Mouse (Mus musculus): ENCODE data around the gene Spp2.

The Spp2 gene

DNA sequence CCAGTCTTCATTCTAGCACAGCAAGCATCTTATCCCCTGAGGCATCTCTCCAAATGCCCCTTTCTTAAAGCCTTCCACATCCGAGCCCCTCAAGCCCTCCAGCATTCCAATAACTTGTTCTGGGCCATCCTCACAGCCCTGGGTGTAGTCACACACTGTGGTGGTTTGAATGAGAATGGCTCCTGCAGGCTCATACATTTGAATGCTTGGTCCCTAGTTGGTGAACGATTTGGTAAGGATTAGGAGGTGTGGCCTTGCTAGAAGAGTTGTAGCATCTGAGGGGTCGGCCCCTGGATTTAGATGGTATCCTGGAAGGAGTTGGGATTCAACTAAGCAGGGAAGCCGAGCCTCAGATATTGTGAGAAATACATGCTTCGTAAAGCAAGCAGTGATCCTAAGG lies 61.1 kb downstream of the Spp2 start:
- no peak for DNase-seq (ENCODE audit: low spot score)

- no peak for DNase-seq (ENCODE audit: low spot score)
These were observed 61.6 kb downstream of the Spp2 start for GRCm38 (mm10) chr1:88468335-88468734.

GRCm38 (mm10) chr1:88469746-88470145 lies 63.0 kb downstream of the Spp2 start:
- no peak for DNase-seq (ENCODE audit: low spot score)

DNA sequence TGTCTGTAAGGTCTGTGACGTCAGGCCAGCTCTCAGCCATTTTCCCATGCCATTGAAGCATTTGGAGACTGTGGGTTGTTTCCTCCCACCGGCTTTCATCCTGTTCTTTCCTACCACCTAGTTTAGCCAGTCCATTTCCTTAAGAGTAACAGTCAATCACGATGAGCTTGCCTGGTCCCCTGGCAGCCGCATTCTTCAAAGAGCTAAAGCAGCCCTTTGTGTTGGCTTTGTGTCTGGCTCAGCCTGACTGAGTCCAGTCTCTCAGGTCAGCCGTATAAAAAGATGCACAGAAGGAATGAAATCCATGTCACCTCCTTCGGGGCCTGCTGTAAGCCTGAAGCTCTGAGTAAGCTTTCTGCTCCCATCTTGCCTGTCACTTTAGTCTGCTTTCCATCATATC lies 65.5 kb downstream of the Spp2 start:
- DNase-seq (ENCODE audit: low spot score), result no peak

GRCm38 (mm10) chr1:88473899-88474298 lies 67.1 kb downstream of the Spp2 start:
- no peak for DNase-seq (ENCODE audit: low spot score)

DNA sequence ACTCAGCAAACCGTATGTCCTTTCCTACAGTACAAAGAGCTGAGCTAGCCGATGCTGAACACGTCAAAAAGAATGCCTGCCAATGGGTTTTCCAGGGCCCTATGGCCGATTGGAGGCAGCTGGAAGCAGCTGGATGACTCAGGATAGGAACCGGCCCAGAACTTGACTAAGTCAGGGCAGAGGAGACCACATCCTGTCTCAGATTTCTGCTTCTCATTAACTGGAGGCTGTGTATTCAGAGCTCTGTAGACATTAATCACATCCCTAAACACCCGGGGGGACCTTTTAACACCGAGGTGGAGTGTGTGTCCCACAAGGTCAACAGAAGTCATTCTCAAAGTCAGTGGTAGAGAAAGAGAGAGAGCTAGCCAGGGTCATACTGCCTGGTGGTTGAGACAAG lies 67.8 kb downstream of the Spp2 start:
- DNase-seq (ENCODE audit: low spot score), result peak; percentile 57

GRCm38 (mm10) chr1:88475502-88475953 lies 68.8 kb downstream of the Spp2 start:
- peak; percentile 47 for DNase-seq (ENCODE audit: low spot score)

Measured in lung, postnatal 25 days (tissue).